Mouse (Mus musculus) ES-Bruce4 (cell line): ENCODE results near the gene Ino80b. TPM values are rescaled to one million over a fixed set of nuclear protein-coding genes. Genes with fewer than 3 reads are reported as not detected.

ENCODE experiments used
- H3K27ac ChIP-seq: 2 replicates; pipeline ENCODE4 v1.5.1; 2012; ENCODE audit warnings: low read length, inconsistent platforms; ENCODE audit not compliant: insufficient read depth
- H3K27me3 ChIP-seq: 2 replicates; pipeline ENCODE4 v1.6.1; 2012; ENCODE audit warnings: mild to moderate bottlenecking, low read length, inconsistent platforms; ENCODE audit not compliant: control insufficient read depth, poor library complexity, insufficient read depth, severe bottlenecking
- H3K36me3 ChIP-seq: 2 replicates; pipeline ENCODE4 v1.6.1; 2012; ENCODE audit warnings: inconsistent platforms, mild to moderate bottlenecking, low read length, moderate library complexity; ENCODE audit not compliant: control insufficient read depth, poor library complexity, insufficient read depth, severe bottlenecking
- H3K4me1 ChIP-seq: one replicate; pipeline ENCODE4 v1.8.1; 2011; ENCODE audit warnings: low read length; ENCODE audit not compliant: control insufficient read depth, insufficient read depth
- H3K4me3 ChIP-seq: 2 replicates; pipeline ENCODE4 v1.5.1; 2011; ENCODE audit warnings: low read depth, mild to moderate bottlenecking, low read length
- H3K9ac ChIP-seq: 2 replicates; pipeline ENCODE4 v1.6.1; 2012; ENCODE audit warnings: low read depth, mild to moderate bottlenecking, inconsistent platforms; ENCODE audit not compliant: poor library complexity, severe bottlenecking
- H3K9me3 ChIP-seq: replicated peaks from 2 replicates; pipeline ENCODE4 v1.6.1; 2012; ENCODE audit warnings: mild to moderate bottlenecking, low read length, inconsistent platforms; ENCODE audit not compliant: control insufficient read depth, poor library complexity, insufficient read depth, severe bottlenecking
- CTCF ChIP-seq: IDR thresholded peaks from one replicate; pipeline ENCODE4 v1.8.1; 2011; ENCODE audit warnings: low read depth, low read length
- EP300 ChIP-seq: IDR thresholded peaks from 2 replicates; pipeline ENCODE4 v1.6.1; 2011; ENCODE audit warnings: low read depth, low read length; ENCODE audit not compliant: insufficient read depth
- POLR2A ChIP-seq: IDR thresholded peaks from one replicate; pipeline ENCODE4 v1.8.1; 2011; ENCODE audit warnings: low read length; ENCODE audit not compliant: insufficient read depth
- polyA plus RNA-seq: library from polyadenylated mRNA; stranded (reverse); fragments of >200 nt; gene quantifications from 2 replicates; pipeline ENCODE4 v1.2.4, GENCODE M21; 2011; ENCODE audit warnings: low read depth; ENCODE audit not compliant: missing spikeins, insufficient read depth, insufficient read length

Gene Ino80b
- polyA plus RNA-seq, 1 experiment = 11.6 TPM

- no peak for TF ChIP-seq POLR2A
- no peak for TF ChIP-seq EP300
- TF ChIP-seq CTCF = no peak
- Histone ChIP-seq H3K4me3 (no peak overlapping the region), H3K27ac (no peak overlapping the region), H3K36me3 (0 out of 2 replicates have a peak, but pooled peaks cover 4% of the 10 kb centered on the region), H3K4me1 (no peaks in the 10 kb centered on the region), H3K9me3 (no peaks in the 10 kb centered on the region), H3K9ac (no peak overlapping the region), H3K27me3 (no peaks in the 10 kb centered on the region)
Observed at GRCm38 (mm10) chr6:83117616-83118015, 7.6 kb downstream of the Ino80b start.

- Histone ChIP-seq H3K36me3 (0 out of 2 replicates have a peak, but pooled peaks cover 4% of the 10 kb centered on the region), H3K9me3 (no peaks in the 10 kb centered on the region), H3K4me1 (no peaks in the 10 kb centered on the region), H3K4me3 (no peak overlapping the region), H3K27ac (no peak overlapping the region), H3K9ac (no peak overlapping the region), H3K27me3 (no peaks in the 10 kb centered on the region)
- TF ChIP-seq POLR2A (no peak), CTCF (no peak), EP300 (no peak)
Observed at GRCm38 (mm10) chr6:83117165-83117438, 8.1 kb downstream of the Ino80b start.

DNA sequence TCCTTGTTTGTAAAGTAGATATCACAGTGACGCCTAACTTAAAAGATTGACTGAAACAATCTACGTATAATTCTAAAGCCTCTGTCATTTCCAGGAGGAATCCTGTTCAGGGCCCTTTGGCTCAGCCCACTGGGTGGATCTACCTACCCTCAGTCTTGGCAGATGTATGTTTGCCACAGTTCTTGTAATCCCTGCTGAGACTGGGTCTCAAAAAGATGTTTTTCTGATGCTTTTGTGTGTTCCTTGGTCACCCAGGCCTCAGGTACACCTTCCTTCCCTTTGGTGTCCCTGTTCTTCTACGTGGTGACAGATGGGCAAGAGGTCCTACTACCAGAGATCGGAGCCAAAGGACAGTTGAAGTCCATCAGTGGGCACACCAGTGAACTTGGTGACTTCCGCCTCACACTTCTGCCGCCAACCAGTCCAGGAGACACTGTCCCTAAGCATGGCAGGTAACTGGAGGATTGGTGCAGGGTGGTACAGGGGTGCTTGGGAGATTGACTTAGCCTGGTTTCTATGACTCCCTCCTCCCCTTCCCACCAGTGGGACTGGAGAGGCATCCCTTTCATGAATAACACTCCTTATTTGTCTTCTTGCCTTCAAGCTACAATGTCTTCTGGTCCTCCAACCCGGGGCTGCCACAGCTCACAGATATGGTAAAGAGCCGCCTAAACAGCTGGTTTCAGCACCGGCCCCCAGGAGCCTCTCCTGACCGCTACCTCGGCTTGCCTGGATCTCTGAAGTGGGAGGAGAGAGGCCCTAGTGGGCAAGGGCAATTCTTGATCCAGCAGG, 8.7 kb downstream of the Ino80b start:
- no peaks in the 10 kb centered on the region for H3K27me3 ChIP-seq
- H3K9ac ChIP-seq = peak overlapping the region; percentile 73
- TF ChIP-seq POLR2A = no peak
- TF ChIP-seq CTCF = no peak
- TF ChIP-seq EP300 = no peak
- H3K4me3 ChIP-seq = peak overlapping the region; percentile 94
- no peaks in the 10 kb centered on the region for H3K9me3 ChIP-seq
- 0 out of 2 replicates have a peak, but pooled peaks cover 4% of the 10 kb centered on the region for H3K36me3 ChIP-seq
- H3K27ac ChIP-seq = no peak overlapping the region
- H3K4me1 ChIP-seq = no peaks in the 10 kb centered on the region

- no peaks in the 10 kb centered on the region for H3K27me3 ChIP-seq
- peak overlapping the region; percentile 94 for H3K4me3 ChIP-seq
- no peak overlapping the region for H3K27ac ChIP-seq
- TF ChIP-seq EP300 = no peak
- TF ChIP-seq CTCF = no peak
- no peak for TF ChIP-seq POLR2A
- H3K9ac ChIP-seq = peak overlapping the region; percentile 73
- no peaks in the 10 kb centered on the region for H3K4me1 ChIP-seq
- 0 out of 2 replicates have a peak, but pooled peaks cover 4% of the 10 kb centered on the region for H3K36me3 ChIP-seq
- no peaks in the 10 kb centered on the region for H3K9me3 ChIP-seq
Observed at GRCm38 (mm10) chr6:83115682-83116372, 9.4 kb downstream of the Ino80b start.

GRCm38 (mm10) chr6:83115011-83115671, 10.1 kb downstream of the Ino80b start, which contains the start of gene Mogs:
Gene Mogs (plus strand): TSS chr6:83115496.
- H3K4me3 ChIP-seq = peak within 1 kb of the TSS; percentile 94
- H3K4me1 ChIP-seq = no peaks in the 10 kb centered on the region
- H3K27ac ChIP-seq = no peak within 1 kb of the TSS

More at GRCm38 (mm10) chr6:83115011-83115671, 10.1 kb downstream of the Ino80b start, which contains the start of gene Mogs:
- Histone ChIP-seq H3K36me3 (0 out of 2 replicates have a peak, but pooled peaks cover 4% of the 10 kb centered on the region), H3K27me3 (no peaks in the 10 kb centered on the region), H3K9me3 (no peaks in the 10 kb centered on the region), H3K9ac (peak within 1 kb of the TSS; percentile 73)
- TF ChIP-seq EP300 (no peak), CTCF (peak; percentile 29), POLR2A (peak; percentile 76)
